Mouse (Mus musculus) layer of hippocampus, adult 9-11 months (tissue): ENCODE results near the gene Ly6f.

Experiments
- DNase-seq: peaks from one replicate; pipeline ENCODE4 v3.0.0; 2022

The Ly6f gene

DNA sequence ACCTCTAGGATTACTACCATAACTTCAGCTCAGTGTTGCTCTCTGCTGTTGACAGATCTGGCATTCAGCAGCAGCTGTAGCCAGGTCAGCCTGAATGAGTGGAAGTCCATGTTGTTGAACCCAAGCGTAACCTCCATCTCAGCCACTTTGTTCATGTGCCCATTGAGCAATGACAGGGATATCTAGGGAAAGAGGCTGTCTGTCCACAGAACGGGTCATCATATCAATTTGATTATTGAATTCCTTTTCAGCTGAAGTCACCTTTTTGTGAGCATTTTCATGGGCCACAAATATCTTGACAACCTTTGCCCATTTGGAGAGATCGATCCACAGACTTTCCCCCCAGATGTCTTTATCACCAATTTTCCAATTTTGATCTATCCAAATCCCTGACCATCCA lies 51.9 kb downstream of the Ly6f start:
- no peak for DNase-seq
